Mouse (Mus musculus): Measurements from ENCODE around the gene Kctd19. TPM values are rescaled to one million over a fixed set of nuclear protein-coding genes. Genes with fewer than 3 reads are reported as not detected.
A peak's percentile ranks its signal among the peaks of the same experiment; 100 is the strongest.

Gene Kctd19
- under 1 TPM in 1 of 2 experiments, not detected in 1; 0.23 TPM for total RNA-seq (2021)
- long read RNA-seq, experiment 1 = 0 reads
- long read RNA-seq, experiment 2 = 0 reads

DNA sequence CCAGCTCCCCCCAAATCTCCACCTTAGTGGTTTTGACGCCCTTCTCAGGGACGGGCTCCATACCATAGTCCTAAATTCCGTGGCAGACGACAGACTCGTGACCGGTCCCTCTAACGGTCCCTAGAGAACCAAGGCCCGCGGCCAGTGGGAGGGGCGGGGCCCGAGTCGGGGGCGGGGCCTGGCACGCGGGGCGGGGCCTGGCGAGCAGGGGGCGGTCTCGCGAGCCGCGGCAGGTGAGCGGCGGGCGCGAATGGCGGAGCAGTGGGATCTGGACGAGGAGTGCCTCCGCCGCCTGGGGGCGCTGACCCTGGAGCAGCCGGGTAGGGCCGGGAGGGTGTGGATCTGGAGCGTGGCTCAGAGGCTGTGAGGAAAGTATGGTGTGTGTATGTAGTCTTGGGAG is at the start of gene Kctd19, which contains the start of gene Lrrc36:
TSS of gene Kctd19 (minus strand) at position 112 of the 400 bp plus-strand sequence.
TSS of gene Lrrc36 (plus strand) at position 181 of the 400 bp plus-strand sequence.
- peak; percentile 74 for TF ChIP-seq CTCF (IDR thresholded peaks at IDR 0.05)
- Histone ChIP-seq H3K27ac (peak within 1 kb of the TSS; percentile 25; the same call in 1 of the 2 replicates), H3K4me3 (peak within 1 kb of the TSS; percentile 66)
- intact Hi-C loops (cut with DNase I) = loop anchor here (5.0 kb wide), 1 partner anchor 39 kb away; no protein-coding TSS in a partner anchor
- peak; percentile 80 for DNase-seq

DNA sequence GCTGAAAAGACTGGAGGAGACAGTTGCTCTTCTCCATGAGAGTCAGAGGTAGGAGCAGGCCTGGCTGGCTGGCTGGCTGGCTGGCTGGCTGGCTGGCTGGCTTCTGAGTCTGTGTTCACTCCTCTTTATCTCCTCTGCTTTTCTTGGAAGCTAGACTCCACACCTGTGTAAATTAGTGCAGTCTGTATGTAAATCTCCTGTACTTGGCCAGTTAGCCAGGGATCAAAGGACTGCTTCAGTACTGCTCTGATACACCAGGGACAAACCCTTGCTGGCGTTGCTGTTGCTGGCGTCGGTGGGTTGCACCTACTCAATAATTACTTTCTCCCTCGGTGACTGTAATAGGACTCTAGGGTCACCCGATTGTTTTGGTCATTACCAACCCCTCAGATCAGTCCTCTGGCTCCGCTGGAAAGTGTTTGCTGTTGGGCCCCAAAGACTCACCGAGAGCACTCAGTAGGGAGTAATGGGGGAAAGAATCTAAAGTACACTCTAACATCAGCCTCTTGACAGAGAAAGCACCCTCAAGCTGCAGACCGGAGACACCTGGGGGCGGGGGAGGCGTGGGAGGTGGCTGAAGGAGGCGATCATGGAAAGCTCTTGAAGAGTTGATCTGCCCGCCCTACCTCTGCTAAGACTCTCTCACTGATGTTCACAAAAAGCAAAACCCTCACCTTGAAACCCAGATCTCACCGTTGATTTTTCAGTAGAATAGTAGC is 47.9 kb upstream of the Kctd19 start:
- no peak overlapping the region for H3K27ac ChIP-seq
- intact Hi-C loops (cut with DNase I) = no loop called here
- no peak for TF ChIP-seq CTCF (IDR thresholded peaks at IDR 0.05)
- no peak overlapping the region for H3K4me3 ChIP-seq
- DNase-seq = no peak

DNA sequence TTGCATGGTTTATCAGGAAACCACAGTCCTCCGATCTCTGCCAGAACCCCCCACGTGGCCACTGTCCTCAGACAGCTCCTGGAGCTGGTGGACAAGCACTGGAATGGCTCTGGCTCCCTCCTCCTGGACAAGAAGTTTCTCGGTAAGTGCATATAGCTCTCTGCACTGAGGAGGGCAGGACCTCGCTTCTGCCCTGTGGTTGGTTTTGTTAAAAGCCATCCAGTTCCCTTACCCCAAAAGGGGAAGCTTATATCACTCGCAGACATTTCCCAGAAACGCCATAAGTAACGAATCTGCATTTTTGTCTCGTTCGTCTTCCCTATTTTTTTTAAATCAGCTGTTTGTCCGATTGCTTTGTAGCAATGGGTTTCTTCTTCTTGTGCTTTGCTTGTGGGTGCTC is 41.9 kb upstream of the Kctd19 start:
- intact Hi-C loops (cut with DNase I) = no loop called here
- DNase-seq = no peak
- TF ChIP-seq CTCF (IDR thresholded peaks at IDR 0.05) = no peak
- Histone ChIP-seq H3K4me3 (no peak overlapping the region), H3K27ac (no peak overlapping the region)

DNA sequence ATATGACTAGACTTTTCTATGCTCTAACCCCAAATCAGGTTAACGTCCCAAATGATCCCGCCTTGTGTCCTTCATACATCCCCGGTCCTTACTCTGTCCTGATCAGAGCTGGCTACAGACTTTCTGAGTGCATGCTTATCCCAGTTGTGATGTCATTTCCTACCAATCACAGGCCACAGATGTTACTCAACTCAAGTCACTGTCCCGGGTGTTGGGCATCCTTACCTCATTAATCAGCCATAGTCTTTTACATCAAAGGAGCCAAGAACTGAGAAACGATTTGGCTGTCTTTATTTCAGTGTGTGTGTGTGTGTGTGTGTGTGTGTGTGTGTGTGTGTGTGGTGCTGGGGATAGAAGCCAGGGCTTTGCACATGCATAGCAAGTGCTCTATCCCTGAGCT is 40.8 kb upstream of the Kctd19 start:
- Histone ChIP-seq H3K4me3 (no peak overlapping the region), H3K27ac (0 out of 2 replicates have a peak overlapping the region, but pooled peaks have one; percentile 46)
- no peak for TF ChIP-seq CTCF (IDR thresholded peaks at IDR 0.05)
- intact Hi-C loops (cut with DNase I) = loop anchor here (5.0 kb wide), 1 partner anchor 42 kb away; the partner anchor contains the start of genes Kctd19 and Lrrc36
- DNase-seq = no peak

DNA sequence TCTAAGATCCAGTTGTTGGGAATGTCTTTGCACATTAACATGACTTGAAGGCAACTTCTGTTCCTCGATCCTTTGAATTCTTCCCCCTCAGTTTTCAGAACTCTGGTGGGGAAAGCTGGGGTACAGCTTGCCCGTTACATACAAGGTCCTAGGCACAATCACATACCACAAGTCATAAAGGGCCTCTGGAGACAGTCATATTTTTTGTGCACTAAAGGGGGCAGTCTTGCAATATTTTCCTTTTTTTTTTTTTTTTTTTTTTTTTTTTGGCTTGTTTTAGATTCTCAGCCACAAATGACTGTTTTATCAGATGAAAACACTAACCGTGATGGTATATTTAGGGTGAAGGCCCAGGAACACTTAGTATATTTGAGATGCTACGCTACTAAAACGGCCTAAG is 40.0 kb upstream of the Kctd19 start:
- Histone ChIP-seq H3K27ac (peak overlapping the region; percentile 57), H3K4me3 (no peak overlapping the region)
- TF ChIP-seq CTCF (IDR thresholded peaks at IDR 0.05) = peak; percentile 42; the same call in 1 of the 2 replicates
- no peak for DNase-seq
- intact Hi-C loops (cut with DNase I) = loop anchor here (5.0 kb wide), 1 partner anchor 41 kb away; the partner anchor contains the start of genes Kctd19 and Lrrc36

DNA sequence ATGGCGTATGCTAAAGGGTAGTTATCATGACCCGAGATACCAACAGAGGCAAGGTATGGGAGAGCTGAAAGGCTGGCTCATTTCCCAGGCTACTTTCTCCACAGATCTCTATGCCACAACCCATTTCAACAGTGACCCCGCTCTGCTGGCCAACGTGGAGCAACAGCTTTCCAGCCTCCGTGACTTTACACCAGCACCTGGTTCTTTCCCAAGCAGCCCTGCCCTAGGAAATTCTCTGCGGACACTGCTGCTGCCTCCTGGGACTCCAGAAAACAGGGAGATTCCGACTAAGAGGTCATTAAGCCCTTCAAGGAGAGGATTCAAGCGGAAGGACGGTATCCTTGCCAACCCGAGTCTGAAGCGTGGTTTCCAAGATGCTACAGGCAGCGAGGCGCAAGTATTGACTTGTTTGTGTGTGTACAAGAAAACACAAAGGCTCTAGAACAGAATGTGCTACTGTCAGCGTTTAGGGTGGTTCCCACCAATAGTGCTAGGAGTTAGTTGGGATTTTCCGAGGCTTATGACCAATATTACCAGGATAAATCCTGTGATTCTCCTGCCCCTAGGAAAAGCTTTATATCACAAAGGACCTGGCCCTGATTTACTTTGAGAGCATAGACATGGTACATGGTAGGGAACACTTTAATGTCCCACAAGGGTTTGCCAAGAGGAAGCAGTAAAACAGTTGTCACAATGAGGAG is 38.8 kb upstream of the Kctd19 start:
- intact Hi-C loops (cut with DNase I) = loop anchor here (5.0 kb wide), 1 partner anchor 40 kb away; the partner anchor contains the start of genes Kctd19 and Lrrc36
- peak overlapping the region; percentile 46 for H3K27ac ChIP-seq

DNA sequence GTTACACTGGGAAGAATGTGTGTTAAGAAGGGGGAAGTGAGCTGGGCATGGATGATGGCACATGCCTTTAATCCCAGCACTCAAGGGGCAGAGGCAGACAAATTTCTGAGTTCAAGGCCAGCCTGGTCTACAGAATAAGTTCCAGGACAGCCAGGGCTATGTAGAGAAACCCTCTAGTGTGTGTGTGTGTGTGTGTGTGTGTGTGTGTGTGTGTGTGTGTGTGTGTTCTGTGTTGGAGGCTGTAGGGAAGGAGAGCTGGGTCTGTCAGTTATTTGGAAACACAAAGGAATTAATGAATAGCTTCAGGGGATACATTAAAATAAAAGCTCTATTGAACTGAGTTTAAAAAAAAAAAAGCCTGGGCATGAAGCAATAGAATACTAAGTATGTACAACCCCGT is 37.7 kb upstream of the Kctd19 start:
- TF ChIP-seq CTCF (IDR thresholded peaks at IDR 0.05) = no peak
- intact Hi-C loops (cut with DNase I) = loop anchor here (5.0 kb wide), 1 partner anchor 39 kb away; the partner anchor contains the start of genes Kctd19 and Lrrc36
- DNase-seq = no peak
- no peak overlapping the region for H3K27ac ChIP-seq
- H3K4me3 ChIP-seq = no peak overlapping the region

More for the DNA sequence above, 38.8 kb upstream of the Kctd19 start:
- no peak overlapping the region for H3K4me3 ChIP-seq
- TF ChIP-seq CTCF (IDR thresholded peaks at IDR 0.05) = no peak
- no peak for DNase-seq

DNA sequence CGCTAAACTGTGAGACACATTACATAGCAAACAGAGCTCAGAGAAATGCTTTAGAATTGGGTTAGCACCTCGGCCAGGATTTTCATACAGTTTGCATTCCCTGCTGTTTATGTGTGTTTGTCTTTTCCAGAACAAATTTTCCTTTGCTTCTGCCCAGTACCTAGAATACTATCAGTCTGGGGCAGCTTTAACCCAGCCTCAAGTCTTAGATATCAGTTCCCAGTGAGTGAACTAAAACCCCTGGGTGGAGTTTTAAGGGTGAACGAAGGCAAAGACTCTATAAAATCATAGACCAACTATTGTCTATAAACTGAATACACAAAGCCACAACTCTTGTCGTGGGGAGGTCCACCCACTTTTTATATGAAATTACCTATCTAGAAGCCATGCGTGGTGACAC is 35.3 kb upstream of the Kctd19 start:
- no peak overlapping the region for H3K27ac ChIP-seq
- TF ChIP-seq CTCF (IDR thresholded peaks at IDR 0.05) = no peak
- DNase-seq = no peak
- intact Hi-C loops (cut with DNase I) = no loop called here
- H3K4me3 ChIP-seq = no peak overlapping the region

DNA sequence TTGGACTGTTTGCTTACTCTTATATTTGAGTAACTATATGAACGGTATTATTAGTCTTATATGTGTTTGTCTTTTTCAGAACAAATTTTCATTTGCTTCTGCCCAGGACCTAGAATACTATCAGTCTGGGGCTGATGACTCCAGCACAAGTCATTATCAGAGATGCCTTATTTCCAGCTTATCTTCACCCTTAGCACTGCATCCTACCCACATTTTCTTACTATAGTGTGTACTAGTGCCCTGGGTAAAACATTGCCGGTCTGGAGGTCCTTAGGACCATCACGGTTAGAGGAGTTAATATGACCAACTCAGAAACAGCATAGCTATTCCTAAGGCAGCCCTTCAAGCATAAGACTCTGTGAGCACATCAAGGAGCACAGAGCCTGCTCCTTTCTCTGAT is 34.9 kb upstream of the Kctd19 start:
- H3K4me3 ChIP-seq = no peak overlapping the region
- DNase-seq = no peak
- intact Hi-C loops (cut with DNase I) = no loop called here
- no peak for TF ChIP-seq CTCF (IDR thresholded peaks at IDR 0.05)
- H3K27ac ChIP-seq = no peak overlapping the region

DNA sequence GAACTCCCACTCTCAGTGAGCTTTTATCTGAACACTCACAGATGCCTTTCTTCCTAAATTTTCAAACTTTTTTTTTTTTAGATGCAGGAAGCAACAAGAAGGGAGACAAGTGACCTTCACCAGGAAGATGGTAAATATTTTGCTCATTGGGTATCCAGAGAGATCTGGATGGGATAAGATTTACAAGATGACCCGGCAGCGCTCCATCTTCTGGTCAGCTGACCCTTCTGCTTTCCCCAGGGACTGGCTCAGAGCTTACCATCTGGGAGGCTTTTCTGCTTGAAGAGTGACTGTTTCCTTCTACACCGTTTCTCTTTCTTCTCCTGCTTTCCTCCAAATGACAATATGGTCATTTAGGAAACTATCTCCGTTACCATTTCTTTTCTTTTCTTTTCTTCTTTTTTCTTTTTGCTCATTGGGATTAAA is 32.8 kb upstream of the Kctd19 start:
- DNase-seq = peak; percentile 71
- intact Hi-C loops (cut with DNase I) = no loop called here

DNA sequence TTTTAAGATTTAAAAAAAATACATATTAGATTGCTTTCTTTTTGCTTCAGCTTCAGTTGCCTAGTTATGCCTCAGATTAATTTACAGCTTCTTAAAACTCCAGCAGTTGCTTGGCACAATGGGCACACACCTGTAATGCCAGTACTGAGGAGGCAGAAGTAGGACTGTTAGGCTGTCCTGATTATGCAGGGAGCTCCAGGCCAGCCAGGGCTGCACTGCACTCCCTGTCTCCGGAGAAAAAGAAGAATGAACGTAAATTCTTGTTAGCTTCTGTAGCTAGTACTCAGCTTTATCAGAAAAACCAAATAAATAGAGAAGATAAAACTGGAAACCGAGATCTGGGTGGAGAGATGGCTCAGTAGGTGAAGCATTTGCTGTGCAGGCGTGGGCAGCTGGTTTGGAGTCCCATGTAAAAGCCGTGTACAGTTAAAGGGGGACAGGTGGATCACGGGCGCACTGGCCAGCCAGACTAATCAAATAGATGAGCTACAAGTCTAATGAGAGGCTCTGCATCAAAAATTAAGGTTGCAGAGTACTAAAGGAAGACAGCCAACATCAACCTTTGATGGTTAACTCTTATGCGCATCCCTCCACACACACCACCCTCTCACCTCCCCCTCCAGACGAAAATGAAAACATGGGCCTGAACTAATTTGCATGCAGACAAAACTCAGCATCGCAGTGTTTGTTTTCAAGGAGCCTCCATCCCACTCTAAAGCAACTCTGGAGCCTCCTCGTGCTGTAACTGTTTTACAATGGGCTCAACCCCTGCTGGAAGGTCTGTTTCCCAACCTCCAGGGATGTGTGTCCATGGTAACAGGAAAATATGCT is 32.2 kb upstream of the Kctd19 start:
- intact Hi-C loops (cut with DNase I) = no loop called here
- H3K4me3 ChIP-seq = peak overlapping the region; percentile 2; the same call in 1 of the 2 replicates
- TF ChIP-seq CTCF (IDR thresholded peaks at IDR 0.05) = no peak
- H3K27ac ChIP-seq = peak overlapping the region; percentile 55
- no peak for DNase-seq

More for the DNA sequence above, 32.8 kb upstream of the Kctd19 start:
- H3K4me3 ChIP-seq = peak overlapping the region; percentile 2; the same call in 1 of the 2 replicates
- H3K27ac ChIP-seq = peak overlapping the region; percentile 55
- no peak for TF ChIP-seq CTCF (IDR thresholded peaks at IDR 0.05)

DNA sequence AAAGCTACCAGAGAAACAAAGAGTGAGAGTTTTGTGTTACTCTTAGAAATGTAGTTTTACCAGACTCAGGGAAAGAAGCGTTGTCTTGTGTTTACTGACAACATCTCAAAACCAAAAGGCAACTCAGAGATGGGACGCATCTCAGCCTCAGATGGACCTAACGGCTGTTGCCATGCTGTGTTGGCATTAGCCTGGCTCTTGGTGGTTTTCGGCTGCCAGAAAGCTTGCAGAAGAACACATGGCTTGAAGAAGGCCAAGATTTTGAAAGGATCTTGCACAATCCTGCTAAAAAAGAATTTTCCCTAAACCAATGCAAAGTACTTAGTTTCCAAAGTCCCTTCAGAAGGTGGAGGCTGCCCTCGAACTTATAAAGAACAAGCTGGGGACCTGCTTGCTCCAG is 29.4 kb upstream of the Kctd19 start:
- no peak for TF ChIP-seq CTCF (IDR thresholded peaks at IDR 0.05)
- intact Hi-C loops (cut with DNase I) = no loop called here
- H3K27ac ChIP-seq = no peak overlapping the region

More for the DNA sequence above, 29.4 kb upstream of the Kctd19 start:
- no peak overlapping the region for H3K4me3 ChIP-seq
- no peak for DNase-seq
